Mouse (Mus musculus): ENCODE results near the gene Hypk. TPM values are rescaled to one million over a fixed set of nuclear protein-coding genes. Genes with fewer than 3 reads are reported as not detected.
"Not testable (repeated sequence)": the region's sequence is repeated elsewhere in the genome, so short reads cannot be mapped to it uniquely, and the experiment has no call there.

The Hypk gene
- polyA plus RNA-seq, 1 experiment from 2014 or later: 88.3 TPM

DNA sequence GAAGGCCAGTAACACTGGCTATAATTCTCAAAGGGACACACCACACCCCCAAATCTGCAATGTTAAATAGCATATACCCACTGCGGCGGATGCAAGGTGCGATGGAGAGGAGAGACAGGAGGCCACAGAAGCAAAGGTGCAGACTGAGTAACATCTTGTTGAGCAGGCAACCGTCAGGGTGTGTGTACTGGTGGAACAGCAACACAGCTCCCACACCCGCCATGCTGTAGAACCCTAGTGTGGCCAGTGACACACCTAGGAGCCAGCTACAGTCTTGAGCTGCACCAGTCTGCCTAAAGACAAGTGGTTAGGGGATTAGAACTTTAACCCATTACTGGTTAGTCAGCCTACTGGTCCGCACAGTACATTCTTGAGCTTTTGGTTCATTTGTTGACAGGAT is 827 bp downstream of the Hypk start:
- WGBS: 86% methylated on average over 6 of the region's 6 CpGs
- no peaks in the 10 kb centered on the region for H3K9me3 ChIP-seq (ENCODE audit: control insufficient read depth, low read length)

DNA sequence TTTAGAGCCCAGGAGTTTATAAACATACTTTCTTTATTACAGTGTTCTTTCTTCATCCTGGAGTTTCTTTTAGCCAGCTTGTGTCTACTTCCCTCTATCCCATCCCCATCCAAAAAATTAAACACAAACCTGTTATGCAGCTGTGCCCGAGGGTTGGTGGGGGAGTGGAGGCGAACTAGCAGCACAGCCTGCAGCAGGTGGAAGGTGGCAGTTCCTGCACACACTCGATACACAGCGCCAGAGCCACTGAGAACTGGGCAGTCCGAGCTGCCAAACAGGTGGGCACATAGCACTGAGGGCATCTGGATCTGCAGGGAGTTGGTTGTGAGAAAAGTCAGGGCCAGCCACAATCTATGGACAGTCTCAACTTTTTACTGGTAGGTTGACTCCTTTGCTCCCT is 2.4 kb downstream of the Hypk start:
- H3K27ac ChIP-seq (ENCODE audit: low read length): no peak overlapping the region
- peaks cover 3% of the 10 kb centered on the region; the same call in 1 of the 2 replicates for H3K36me3 ChIP-seq (ENCODE audit: control insufficient read depth, insufficient read depth, low read length)
- no peaks in the 10 kb centered on the region for H3K9me3 ChIP-seq (ENCODE audit: control insufficient read depth, low read length)
- WGBS: 74% methylated on average over 5 of the region's 5 CpGs
- no peak for ATAC-seq
- peaks cover 19% of the 10 kb centered on the region for H3K4me1 ChIP-seq (ENCODE audit: control insufficient read depth, insufficient read depth, low read length)
- no peaks in the 10 kb centered on the region for H3K27me3 ChIP-seq (replicated peaks; ENCODE audit: control insufficient read depth, insufficient read depth, low read length)
- no peak overlapping the region for H3K4me2 ChIP-seq (ENCODE audit: low read depth, low read length)
- no peak overlapping the region for H3K9ac ChIP-seq (ENCODE audit: low read depth, low read length)
- no peak overlapping the region for H3K4me3 ChIP-seq (ENCODE audit: low read length)

More for the DNA sequence above, 827 bp downstream of the Hypk start:
- Histone ChIP-seq H3K27ac (ENCODE audit: low read length) (no peak overlapping the region), H3K4me3 (ENCODE audit: low read length) (no peak overlapping the region), H3K4me1 (ENCODE audit: control insufficient read depth, insufficient read depth, low read length) (peaks cover 24% of the 10 kb centered on the region), H3K9ac (ENCODE audit: low read depth, low read length) (no peak overlapping the region), H3K36me3 (ENCODE audit: control insufficient read depth, insufficient read depth, low read length) (peaks cover 2% of the 10 kb centered on the region; the same call in 1 of the 2 replicates), H3K4me2 (ENCODE audit: low read depth, low read length) (no peak overlapping the region), H3K27me3 (replicated peaks; ENCODE audit: control insufficient read depth, insufficient read depth, low read length) (no peaks in the 10 kb centered on the region)
- no peak for ATAC-seq

DNA sequence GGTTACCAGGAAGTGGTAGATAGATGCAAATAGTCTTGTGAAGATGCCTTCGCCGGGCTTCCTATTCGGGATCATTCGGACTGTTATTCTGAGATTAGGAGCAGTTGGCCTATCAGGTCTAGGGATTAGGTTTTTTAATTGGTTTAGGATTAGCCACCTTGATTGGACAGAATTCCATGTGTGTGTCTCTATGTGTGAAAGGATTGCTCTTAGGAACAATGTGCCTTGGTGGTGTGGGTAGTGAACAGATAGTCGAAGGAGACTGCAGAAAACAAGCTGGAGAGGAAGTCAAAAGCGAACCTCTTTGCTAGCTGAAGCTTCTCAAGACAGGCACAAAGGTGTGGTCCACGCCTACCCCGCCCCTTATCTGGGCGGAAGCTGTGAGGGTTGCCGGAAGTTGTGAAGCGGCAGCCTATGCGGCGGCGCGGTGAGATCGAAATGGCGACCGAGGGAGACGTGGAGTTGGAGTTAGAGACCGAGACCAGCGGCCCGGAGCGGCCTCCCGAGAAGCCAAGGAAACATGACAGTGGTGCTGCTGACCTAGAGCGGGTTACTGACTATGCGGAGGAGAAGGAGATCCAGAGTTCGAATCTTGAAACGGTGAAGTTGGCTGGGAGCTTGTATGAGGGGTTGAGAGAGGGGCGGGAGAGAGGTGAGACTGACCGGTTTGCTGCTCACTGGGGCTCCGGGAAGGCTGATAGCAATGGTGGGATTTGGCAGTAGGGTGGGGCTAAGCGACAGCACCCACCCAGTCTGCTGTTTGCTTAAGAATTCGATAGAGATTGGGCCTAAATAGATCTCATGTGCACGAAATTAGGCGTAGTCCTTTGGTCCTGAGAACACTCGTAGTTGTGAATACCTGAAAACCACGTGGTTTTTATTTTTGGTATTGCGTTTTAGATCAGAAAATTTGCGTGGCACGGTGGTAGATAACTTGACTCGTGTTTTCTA is 3.9 kb downstream of the Hypk start, which contains the start of gene Serinc4:
Gene Serinc4, minus strand, starts transcription at position 90 of the 951 bp plus-strand sequence.
- Histone ChIP-seq H3K4me2 (ENCODE audit: low read depth, low read length) (peak within 1 kb of the TSS; percentile 63), H3K4me3 (ENCODE audit: low read length) (peak within 1 kb of the TSS; percentile 75), H3K4me1 (ENCODE audit: control insufficient read depth, insufficient read depth, low read length) (peaks cover 11% of the 10 kb centered on the region), H3K9me3 (ENCODE audit: control insufficient read depth, low read length) (no peaks in the 10 kb centered on the region), H3K36me3 (ENCODE audit: control insufficient read depth, insufficient read depth, low read length) (peaks cover 3% of the 10 kb centered on the region; the same call in 1 of the 2 replicates), H3K27ac (ENCODE audit: low read length) (peak within 1 kb of the TSS; percentile 78), H3K27me3 (replicated peaks; ENCODE audit: control insufficient read depth, insufficient read depth, low read length) (no peaks in the 10 kb centered on the region), H3K9ac (ENCODE audit: low read depth, low read length) (peak within 1 kb of the TSS; percentile 82)
- WGBS: 3% methylated on average over 41 of the region's 41 CpGs
- ATAC-seq: peak; percentile 93

DNA sequence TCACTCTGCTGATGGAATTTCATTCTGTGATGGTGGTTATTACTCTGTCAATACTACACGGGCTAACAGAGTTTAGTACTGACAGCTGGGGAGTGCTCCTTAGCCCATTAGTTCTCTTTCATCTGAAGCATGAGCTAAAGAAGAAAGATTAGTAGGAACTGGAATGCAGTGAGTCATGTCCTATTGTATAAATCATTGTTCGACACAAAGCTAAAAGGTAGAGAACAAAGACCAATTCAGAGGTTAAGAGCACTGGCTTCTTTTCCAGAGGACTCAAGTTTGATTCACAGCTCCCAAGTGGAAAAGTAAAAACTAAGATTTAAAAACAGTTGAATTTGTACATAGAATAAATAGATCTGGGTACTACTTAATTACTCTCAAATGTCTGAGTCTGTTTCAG is 7.0 kb downstream of the Hypk start:
- Histone ChIP-seq H3K36me3 (ENCODE audit: control insufficient read depth, insufficient read depth, low read length) (0 out of 2 replicates have a peak, but pooled peaks cover 3% of the 10 kb centered on the region), H3K27me3 (replicated peaks; ENCODE audit: control insufficient read depth, insufficient read depth, low read length) (no peaks in the 10 kb centered on the region), H3K27ac (ENCODE audit: low read length) (no peak overlapping the region), H3K9ac (ENCODE audit: low read depth, low read length) (no peak overlapping the region), H3K4me2 (ENCODE audit: low read depth, low read length) (no peak overlapping the region), H3K9me3 (ENCODE audit: control insufficient read depth, low read length) (no peaks in the 10 kb centered on the region), H3K4me3 (ENCODE audit: low read length) (no peak overlapping the region), H3K4me1 (ENCODE audit: control insufficient read depth, insufficient read depth, low read length) (peaks cover 7% of the 10 kb centered on the region)
- WGBS: 59% methylated on average over 2 of the region's 2 CpGs
- no peak for ATAC-seq

DNA sequence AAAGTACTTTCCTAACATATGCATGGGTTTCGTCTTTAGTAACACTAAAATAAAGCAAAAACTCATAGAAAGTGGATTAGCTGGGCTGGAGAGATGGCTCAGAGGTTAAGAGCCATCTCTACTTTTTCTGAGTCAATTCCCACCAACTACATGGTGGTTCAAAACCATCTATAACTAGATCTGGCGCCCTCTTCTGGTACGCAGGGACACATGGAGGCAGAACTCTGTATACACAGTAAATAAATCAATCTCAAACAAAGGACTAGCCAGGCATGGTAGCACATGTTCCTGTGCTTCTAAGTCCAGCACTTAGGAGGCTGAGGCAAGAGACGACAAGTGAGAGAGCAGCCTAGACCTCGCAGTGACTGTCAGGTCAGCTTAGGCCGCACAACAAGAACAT is 15.9 kb downstream of the Hypk start:
- not testable (repeated sequence) for ATAC-seq; H3K36me3 ChIP-seq (ENCODE audit: control insufficient read depth, insufficient read depth, low read length); H3K27me3 ChIP-seq (replicated peaks; ENCODE audit: control insufficient read depth, insufficient read depth, low read length)

DNA sequence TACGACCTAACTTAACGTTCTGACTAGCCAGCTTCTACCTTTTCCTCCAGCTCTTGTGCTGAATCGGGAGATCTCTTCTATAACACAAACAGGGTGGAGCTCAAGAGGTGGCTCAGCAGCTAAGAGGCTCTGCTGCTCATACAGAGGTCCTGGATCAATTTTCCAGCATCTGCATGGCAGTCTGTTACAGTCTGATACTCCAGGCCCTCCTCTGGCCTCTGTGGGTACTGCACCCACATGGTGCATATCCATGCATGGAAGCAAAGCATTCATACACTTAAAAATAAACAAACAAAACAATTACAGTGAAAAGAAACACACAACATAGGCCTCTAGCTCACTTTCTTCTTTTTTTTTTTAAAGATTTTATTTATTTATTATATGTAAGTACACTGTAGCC is 19.7 kb downstream of the Hypk start:
- not testable (repeated sequence) for H3K4me3 ChIP-seq (ENCODE audit: low read length); H3K4me2 ChIP-seq (ENCODE audit: low read depth, low read length); H3K9me3 ChIP-seq (ENCODE audit: control insufficient read depth, low read length); H3K27me3 ChIP-seq (replicated peaks; ENCODE audit: control insufficient read depth, insufficient read depth, low read length); H3K27ac ChIP-seq (ENCODE audit: low read length); H3K9ac ChIP-seq (ENCODE audit: low read depth, low read length); H3K4me1 ChIP-seq (ENCODE audit: control insufficient read depth, insufficient read depth, low read length); H3K36me3 ChIP-seq (ENCODE audit: control insufficient read depth, insufficient read depth, low read length); ATAC-seq
- WGBS: 96% methylated on average over 3 of the region's 3 CpGs

More for the DNA sequence above, 15.9 kb downstream of the Hypk start:
- not testable (repeated sequence) for H3K4me2 ChIP-seq (ENCODE audit: low read depth, low read length); H3K4me3 ChIP-seq (ENCODE audit: low read length); H3K27ac ChIP-seq (ENCODE audit: low read length); H3K9me3 ChIP-seq (ENCODE audit: control insufficient read depth, low read length); H3K4me1 ChIP-seq (ENCODE audit: control insufficient read depth, insufficient read depth, low read length); H3K9ac ChIP-seq (ENCODE audit: low read depth, low read length)
- 80% methylated on average over 1 of the region's 6 CpGs for WGBS

DNA sequence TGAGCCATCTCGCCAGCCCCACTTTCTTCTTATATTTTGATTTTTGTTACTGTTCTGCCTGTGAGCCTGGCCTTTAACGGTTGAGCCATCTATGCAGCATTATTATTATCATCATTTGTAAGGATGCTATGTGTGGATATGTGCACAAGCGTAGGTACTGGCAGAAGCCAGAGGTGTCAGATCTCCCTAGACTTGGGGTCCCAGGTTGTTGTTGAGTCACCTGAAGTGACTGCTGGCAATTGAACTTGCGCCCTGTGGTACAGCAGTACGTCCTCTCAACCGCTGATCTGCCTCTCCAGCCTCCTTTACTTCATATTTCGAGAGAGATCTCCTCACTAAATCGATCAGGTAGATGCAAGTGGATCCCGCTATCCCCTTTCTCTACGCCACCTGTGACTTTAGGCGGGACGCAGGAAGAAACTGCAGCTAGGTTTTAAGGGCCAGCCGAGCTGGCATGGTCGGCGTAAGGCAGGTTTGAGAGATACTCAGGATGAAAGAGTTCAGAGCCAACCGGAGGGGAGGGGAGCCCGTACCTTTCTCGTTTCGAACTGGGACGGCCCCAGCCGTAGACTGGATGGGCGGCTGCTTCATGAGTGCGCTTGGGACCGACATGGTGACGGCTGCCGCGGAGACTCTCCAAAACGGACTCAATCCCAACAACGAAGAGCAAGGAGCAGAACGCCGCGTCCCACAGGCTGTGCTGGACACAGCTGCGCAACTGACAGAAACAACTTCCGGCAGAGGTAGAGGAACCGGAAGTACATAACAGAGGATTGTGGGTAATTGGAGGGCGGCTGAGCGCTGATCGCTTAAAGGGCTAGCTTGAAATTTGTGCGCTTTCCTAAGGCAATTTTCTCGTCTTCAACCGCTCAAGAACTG is 20.4 kb downstream of the Hypk start, which contains the start of gene Mfap1b:
Gene Mfap1b, minus strand, starts transcription at position 767 of the 879 bp plus-strand sequence.
- H3K27ac ChIP-seq (ENCODE audit: low read length): 0 out of 2 replicates have a peak within 1 kb of the TSS, but pooled peaks have one; percentile 33
- WGBS: 3% methylated on average over 37 of the region's 41 CpGs
- not testable (repeated sequence) for H3K36me3 ChIP-seq (ENCODE audit: control insufficient read depth, insufficient read depth, low read length); H3K4me1 ChIP-seq (ENCODE audit: control insufficient read depth, insufficient read depth, low read length); H3K9me3 ChIP-seq (ENCODE audit: control insufficient read depth, low read length); H3K27me3 ChIP-seq (replicated peaks; ENCODE audit: control insufficient read depth, insufficient read depth, low read length)
- H3K4me2 ChIP-seq (ENCODE audit: low read depth, low read length): peak within 1 kb of the TSS; percentile 62
- peak; percentile 97 for ATAC-seq
- H3K4me3 ChIP-seq (ENCODE audit: low read length): peak within 1 kb of the TSS; percentile 63
- peak within 1 kb of the TSS; percentile 73 for H3K9ac ChIP-seq (ENCODE audit: low read depth, low read length)

DNA sequence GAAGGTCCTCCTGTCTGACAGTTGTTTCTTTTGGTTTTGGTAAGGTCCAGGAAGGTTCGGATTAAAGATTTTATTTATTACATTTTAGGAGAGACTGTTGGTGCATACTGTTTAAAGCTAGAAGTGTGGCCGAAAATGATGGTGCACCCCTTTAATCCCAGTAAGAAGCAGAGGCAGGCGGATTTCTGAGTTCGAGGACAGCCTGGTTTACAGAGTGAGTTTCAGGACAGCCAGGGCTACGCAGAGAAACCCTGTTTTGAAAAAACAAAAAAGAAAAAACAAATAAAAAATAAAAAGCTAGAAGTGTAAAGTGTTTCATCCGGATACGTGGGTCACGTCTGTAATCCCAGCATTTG is 21.1 kb downstream of the Hypk start:
- H3K9ac ChIP-seq (ENCODE audit: low read depth, low read length): peak overlapping the region; percentile 73
- 0 out of 2 replicates have a peak overlapping the region, but pooled peaks have one; percentile 33 for H3K27ac ChIP-seq (ENCODE audit: low read length)
- 0 out of 2 replicates have a peak, but pooled peaks cover 2% of the 10 kb centered on the region for H3K4me1 ChIP-seq (ENCODE audit: control insufficient read depth, insufficient read depth, low read length)
- H3K4me2 ChIP-seq (ENCODE audit: low read depth, low read length): peak overlapping the region; percentile 62
- WGBS: 32% methylated on average over 8 of the region's 8 CpGs
- H3K36me3 ChIP-seq (ENCODE audit: control insufficient read depth, insufficient read depth, low read length): no peaks in the 10 kb centered on the region
- no peaks in the 10 kb centered on the region for H3K9me3 ChIP-seq (ENCODE audit: control insufficient read depth, low read length)
- H3K4me3 ChIP-seq (ENCODE audit: low read length): peak overlapping the region; percentile 63
- no peaks in the 10 kb centered on the region for H3K27me3 ChIP-seq (replicated peaks; ENCODE audit: control insufficient read depth, insufficient read depth, low read length)
- ATAC-seq: no peak; the same call in 1 of the 2 replicates

DNA sequence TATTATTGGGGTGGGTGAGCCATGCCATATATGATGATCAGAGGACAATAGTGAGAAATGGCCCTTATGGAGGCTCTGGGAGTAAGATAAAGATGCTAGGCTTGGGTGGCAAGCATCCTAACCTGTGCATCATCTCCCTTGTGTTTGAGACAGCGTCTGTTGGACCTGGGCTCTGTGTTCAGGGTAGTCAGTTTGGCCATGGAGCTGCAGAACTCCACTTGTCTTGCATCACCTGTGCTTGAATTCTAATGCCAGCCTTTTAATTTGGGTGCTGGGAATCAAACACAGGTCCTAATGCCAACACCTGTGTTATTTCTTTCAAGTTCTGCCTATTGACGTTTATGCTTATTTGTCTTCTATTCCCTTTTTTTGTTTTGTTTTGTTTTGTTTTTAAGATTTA is 22.2 kb downstream of the Hypk start:
- 92% methylated on average over 2 of the region's 2 CpGs for WGBS
- H3K27ac ChIP-seq (ENCODE audit: low read length): not testable (repeated sequence)

More for the DNA sequence above, 22.2 kb downstream of the Hypk start:
- H3K9ac ChIP-seq (ENCODE audit: low read depth, low read length); H3K9me3 ChIP-seq (ENCODE audit: control insufficient read depth, low read length); H3K36me3 ChIP-seq (ENCODE audit: control insufficient read depth, insufficient read depth, low read length); H3K4me3 ChIP-seq (ENCODE audit: low read length); ATAC-seq; H3K27me3 ChIP-seq (replicated peaks; ENCODE audit: control insufficient read depth, insufficient read depth, low read length); H3K4me2 ChIP-seq (ENCODE audit: low read depth, low read length); H3K4me1 ChIP-seq (ENCODE audit: control insufficient read depth, insufficient read depth, low read length): not testable (repeated sequence)

All from intestine, embryonic 16.5 days (tissue).